Mouse (Mus musculus) kidney, postnatal 0 days (tissue): ENCODE results near the gene Maml3. TPM values are rescaled to one million over a fixed set of nuclear protein-coding genes. Genes with fewer than 3 reads are reported as not detected.
A peak's percentile ranks its signal among the peaks of the same experiment; 100 is the strongest.

Source experiments
- ATAC-seq: fragments of 200-750 bp; cut with Nextera tagmentation; replicated peaks from 2 replicates; pipeline ENCODE4 v1.8.0; 2017; ENCODE audit warnings: low read depth, moderate number of reproducible peaks, moderate TSS enrichment, moderate library complexity; ENCODE audit not compliant: low FRiP score
- DNase-seq: peaks from one replicate; pipeline ENCODE4 v3.0.0-alpha.2; 2016; ENCODE audit warnings: low spot score
- H3K27ac ChIP-seq: fragments of 300-500 bp; sonication (generic); 2 replicates; pipeline ENCODE4 v1.5.1; 2014; ENCODE audit warnings: mild to moderate bottlenecking
- H3K27me3 ChIP-seq: fragments of 300-500 bp; sonication (generic); 2 replicates; pipeline ENCODE4 v1.6.1; 2014; ENCODE audit warnings: low read length, mixed read lengths; ENCODE audit not compliant: insufficient read depth
- H3K36me3 ChIP-seq: fragments of 300-500 bp; sonication (generic); 2 replicates; pipeline ENCODE4 v1.6.1; 2014; ENCODE audit warnings: low read length, mixed read lengths; ENCODE audit not compliant: insufficient read depth
- H3K4me1 ChIP-seq: fragments of 300-500 bp; sonication (generic); replicated peaks from 2 replicates; pipeline ENCODE4 v1.6.1; 2014; ENCODE audit warnings: antibody characterized with exemption, low read length, mixed read lengths; ENCODE audit not compliant: insufficient read depth
- H3K4me2 ChIP-seq: fragments of 300-500 bp; sonication (generic); 2 replicates; pipeline ENCODE4 v1.6.1; 2014; ENCODE audit warnings: mild to moderate bottlenecking, low read length, moderate library complexity, mixed read lengths
- H3K4me3 ChIP-seq: fragments of 300-500 bp; sonication (generic); replicated peaks from 2 replicates; pipeline ENCODE4 v1.5.1; 2014; ENCODE audit warnings: low read depth, low read length
- H3K9ac ChIP-seq: fragments of 300-500 bp; sonication (generic); 2 replicates; pipeline ENCODE4 v1.6.1; 2014; ENCODE audit warnings: low read depth, low read length
- H3K9me3 ChIP-seq: fragments of 300-500 bp; sonication (generic); replicated peaks from 2 replicates; pipeline ENCODE4 v1.6.1; 2016; ENCODE audit warnings: low read length, inconsistent platforms, mixed read lengths
- CTCF ChIP-seq: IDR thresholded peaks from 2 replicates; pipeline ENCODE4 v1.5.1; 2016; ENCODE audit warnings: antibody characterized with exemption, low read depth, mild to moderate bottlenecking, moderate library complexity
- WGBS: fragments of 180-500 bp; shearing (Covaris S2); extraction: QIAGEN DNeasy Blood & Tissue Kit; methylation state at CpG from one replicate; pipeline ENCODE4 v1.1.7; 2014; 5-methylcytosine and 5-hydroxymethylcytosine counted together
- polyA plus RNA-seq: library from polyadenylated mRNA; unstranded; fragments of >200 nt; fragmentation: Nextera tagmentation; extraction: Ambion mirVana; gene quantifications from 2 replicates; pipeline ENCODE4 v1.2.1, GENCODE M21; 2015

Gene Maml3
- polyA plus RNA-seq, 1 experiment from 2014 or later, result 5.4 TPM

GRCm38 (mm10) chr3:51923800-51924199 lies 181.1 kb downstream of the Maml3 start:
- no peak for TF ChIP-seq CTCF
- H3K4me2 ChIP-seq, result no peak overlapping the region
- DNase-seq, result no peak
- no peaks in the 10 kb centered on the region for H3K36me3 ChIP-seq
- H3K4me3 ChIP-seq, result no peak overlapping the region
- no peak overlapping the region for H3K27ac ChIP-seq
- no peak for ATAC-seq
- H3K4me1 ChIP-seq, result peaks cover 9% of the 10 kb centered on the region; the same call in 1 of the 2 replicates
- 85% methylated on average over 6 of the region's 6 CpGs for WGBS
- H3K9me3 ChIP-seq, result no peaks in the 10 kb centered on the region
- H3K9ac ChIP-seq, result no peak overlapping the region
- H3K27me3 ChIP-seq, result no peaks in the 10 kb centered on the region

- no peak overlapping the region for H3K9ac ChIP-seq
- H3K27me3 ChIP-seq, result no peaks in the 10 kb centered on the region
- no peak for TF ChIP-seq CTCF
- H3K4me2 ChIP-seq, result 0 out of 2 replicates have a peak overlapping the region, but pooled peaks have one; percentile 11
- no peak for DNase-seq
- 48% methylated on average over 4 of the region's 4 CpGs for WGBS
- H3K9me3 ChIP-seq, result no peaks in the 10 kb centered on the region
- ATAC-seq, result peak; percentile 52
- H3K4me1 ChIP-seq, result peaks cover 31% of the 10 kb centered on the region
- no peak overlapping the region for H3K4me3 ChIP-seq
- H3K36me3 ChIP-seq, result no peaks in the 10 kb centered on the region
- H3K27ac ChIP-seq, result peak overlapping the region; percentile 83
These were observed 188.0 kb downstream of the Maml3 start for GRCm38 (mm10) chr3:51916902-51917301.

GRCm38 (mm10) chr3:51916060-51916870 lies 188.6 kb downstream of the Maml3 start:
- Histone ChIP-seq H3K9me3 (no peaks in the 10 kb centered on the region), H3K4me1 (peaks cover 31% of the 10 kb centered on the region), H3K36me3 (no peaks in the 10 kb centered on the region), H3K27me3 (no peaks in the 10 kb centered on the region), H3K4me2 (peak overlapping the region; percentile 27), H3K4me3 (no peak overlapping the region), H3K27ac (peak overlapping the region; percentile 83), H3K9ac (no peak overlapping the region)
- 6% methylated on average over 10 of the region's 10 CpGs for WGBS
- peak; percentile 98 for DNase-seq
- TF ChIP-seq CTCF, result 0 out of 2 replicates have a peak, but pooled peaks have one; percentile 3
- ATAC-seq, result peak; percentile 91

GRCm38 (mm10) chr3:51915415-51915814 lies 189.5 kb downstream of the Maml3 start:
- Histone ChIP-seq H3K9ac (no peak overlapping the region), H3K27ac (peak overlapping the region; percentile 83), H3K9me3 (no peaks in the 10 kb centered on the region), H3K27me3 (no peaks in the 10 kb centered on the region), H3K4me3 (no peak overlapping the region), H3K36me3 (no peaks in the 10 kb centered on the region), H3K4me2 (no peak overlapping the region), H3K4me1 (peaks cover 31% of the 10 kb centered on the region)
- no peak for TF ChIP-seq CTCF
- DNase-seq (no peak), ATAC-seq (no peak)
- 68% methylated on average over 1 of the region's 1 CpGs for WGBS

- Histone ChIP-seq H3K9ac (no peak overlapping the region), H3K27ac (0 out of 2 replicates have a peak overlapping the region, but pooled peaks have one; percentile 83), H3K9me3 (no peaks in the 10 kb centered on the region), H3K27me3 (no peaks in the 10 kb centered on the region), H3K4me2 (no peak overlapping the region), H3K4me1 (peaks cover 31% of the 10 kb centered on the region), H3K36me3 (no peaks in the 10 kb centered on the region), H3K4me3 (no peak overlapping the region)
- ATAC-seq (no peak), DNase-seq (no peak)
- WGBS, result 73% methylated on average over 4 of the region's 4 CpGs
- no peak for TF ChIP-seq CTCF
These were observed 190.0 kb downstream of the Maml3 start for GRCm38 (mm10) chr3:51914900-51915299.

- Histone ChIP-seq H3K4me2 (no peak overlapping the region), H3K4me3 (no peak overlapping the region), H3K9ac (no peak overlapping the region), H3K27me3 (no peaks in the 10 kb centered on the region), H3K36me3 (no peaks in the 10 kb centered on the region), H3K27ac (no peak overlapping the region), H3K4me1 (peaks cover 25% of the 10 kb centered on the region), H3K9me3 (no peaks in the 10 kb centered on the region)
- 89% methylated on average over 8 of the region's 8 CpGs for WGBS
- no peak for ATAC-seq
- no peak for TF ChIP-seq CTCF
- no peak for DNase-seq
These were observed 191.4 kb downstream of the Maml3 start for GRCm38 (mm10) chr3:51913498-51913897.
